Mouse (Mus musculus) gastrocnemius, adult 8-10 months (tissue): ENCODE data around the gene Fam172a. TPM values are rescaled to one million over a fixed set of nuclear protein-coding genes. Genes with fewer than 3 reads are reported as not detected.

Experiments used
- DNase-seq, 2 experiments: peaks; one replicate each; pipeline ENCODE4 v3.0.0; 2022; ENCODE audit warnings: low spot score in 2 of 2
- total RNA-seq, 4 experiments: library from RNA; stranded (reverse); gene quantifications; 2 replicates each; pipeline ENCODE4 v1.2.4; 2022

The Fam172a gene
- total RNA-seq, 4 experiments from 2014 or later = 7.1 to 8.3 (median 7.3) TPM

DNA sequence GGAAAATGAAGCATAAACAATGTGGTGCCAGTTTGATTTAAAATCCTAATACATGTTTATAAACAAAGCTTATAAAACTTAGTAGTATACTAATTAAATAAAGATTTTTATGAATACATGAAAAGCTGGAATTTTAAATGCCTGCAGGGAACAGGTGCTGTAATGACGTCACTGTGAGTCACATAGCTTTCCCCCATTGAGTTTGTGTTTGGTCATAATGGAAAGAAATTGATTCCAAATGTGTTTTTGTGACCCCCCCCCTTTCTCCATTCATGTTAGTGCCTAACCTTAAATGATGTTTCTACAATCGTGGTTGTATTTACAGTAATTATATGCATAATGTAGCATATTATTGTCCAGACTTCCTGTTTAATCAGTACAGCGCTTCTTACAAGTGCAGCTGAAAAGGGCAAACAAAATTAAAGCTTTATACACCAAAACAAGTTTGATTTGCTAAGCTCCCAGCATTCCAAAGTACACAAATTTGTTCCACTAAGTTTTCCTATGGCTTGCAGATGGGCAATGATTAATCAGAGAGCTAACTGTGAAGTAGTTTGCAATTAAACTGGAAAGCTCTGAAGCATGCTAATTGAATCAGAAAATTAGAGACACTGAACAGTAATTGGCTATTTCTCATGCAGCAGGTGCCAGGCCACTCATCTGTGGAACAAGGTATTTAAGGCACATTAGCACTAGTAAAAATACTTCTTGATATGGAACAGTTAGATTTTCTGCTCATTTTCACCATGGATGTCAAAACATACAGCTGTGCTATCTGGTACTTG lies 398.1 kb downstream of the Fam172a start:
- no peak for DNase-seq

DNA sequence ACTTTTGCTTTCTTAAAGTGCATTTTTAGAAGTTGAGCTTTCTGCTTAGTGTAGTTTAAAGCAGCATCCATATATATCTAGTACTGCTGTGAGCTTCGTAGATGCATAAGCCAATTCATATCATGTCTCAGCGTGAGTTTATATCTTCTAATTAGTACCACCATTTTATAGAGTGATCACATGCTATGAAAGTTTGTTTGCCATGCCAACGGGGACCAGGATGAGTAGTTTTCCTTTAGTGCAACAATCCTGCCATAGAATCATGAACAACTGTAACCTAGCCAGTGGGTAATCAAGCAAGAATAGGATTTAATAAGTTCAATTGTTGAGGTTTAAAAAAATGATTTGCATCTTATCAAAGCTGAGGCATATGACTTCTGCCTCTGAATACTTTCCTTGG lies 398.8 kb downstream of the Fam172a start:
- DNase-seq = no peak

DNA sequence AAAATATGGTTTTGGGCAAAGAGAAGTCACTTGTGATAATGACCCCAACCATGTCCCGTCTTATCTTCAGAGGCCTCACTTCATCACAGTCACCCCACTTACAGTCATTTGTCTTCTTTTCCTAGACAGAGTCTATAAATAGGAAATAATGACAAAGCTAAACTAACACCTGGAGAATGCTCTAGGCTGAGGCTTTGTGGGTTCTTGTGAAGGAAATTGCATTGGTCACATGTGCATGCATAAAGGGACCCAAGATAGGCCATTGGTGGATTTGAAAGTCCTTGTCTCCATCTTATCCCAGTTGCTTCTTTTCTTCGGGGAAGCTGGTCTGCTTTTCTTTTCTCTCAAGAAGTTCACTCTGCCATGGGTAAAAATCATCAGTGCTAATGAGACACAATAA lies 400.5 kb downstream of the Fam172a start:
- no peak for DNase-seq

GRCm38 (mm10) chr13:78104851-78105250 lies 403.0 kb downstream of the Fam172a start:
- no peak for DNase-seq

GRCm38 (mm10) chr13:78110648-78111047 lies 408.8 kb downstream of the Fam172a start:
- DNase-seq = no peak

DNA sequence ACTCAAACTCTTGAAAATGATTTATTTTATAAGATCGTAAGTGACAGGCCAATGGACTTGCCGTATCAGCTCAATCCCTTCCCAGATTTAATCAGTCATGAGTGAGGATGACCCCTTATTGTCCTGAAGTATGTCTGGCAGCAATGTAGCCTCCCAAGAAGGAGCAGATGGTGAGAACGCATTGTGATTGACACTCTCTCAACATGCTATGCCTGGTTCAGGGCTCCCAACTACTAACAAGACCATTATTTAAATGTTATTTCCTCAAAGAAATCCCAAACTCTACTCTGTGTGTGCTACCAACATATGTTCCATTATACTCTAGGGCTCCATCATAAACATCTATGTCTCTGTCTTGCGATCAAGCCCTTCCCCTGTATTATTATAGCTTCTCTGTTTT lies 412.1 kb downstream of the Fam172a start:
- DNase-seq = no peak

DNA sequence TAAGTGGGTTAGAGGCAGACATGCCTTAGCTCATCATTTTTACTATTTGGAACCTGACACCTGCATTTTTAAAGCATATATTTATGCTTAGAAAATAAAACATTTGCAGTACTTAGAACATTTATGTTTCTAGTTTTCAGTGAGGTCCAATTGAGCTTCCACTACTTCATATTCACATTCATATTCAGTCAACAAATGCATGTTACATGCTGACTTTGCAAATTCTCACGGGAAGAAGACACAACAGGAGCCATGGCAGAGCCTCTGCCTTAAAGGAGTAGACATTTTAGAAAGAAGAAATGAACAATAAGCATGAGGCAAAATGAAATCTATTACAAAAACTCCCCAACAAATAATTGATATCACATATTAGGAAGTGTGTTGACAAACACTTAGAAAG lies 416.9 kb downstream of the Fam172a start:
- no peak for DNase-seq

DNA sequence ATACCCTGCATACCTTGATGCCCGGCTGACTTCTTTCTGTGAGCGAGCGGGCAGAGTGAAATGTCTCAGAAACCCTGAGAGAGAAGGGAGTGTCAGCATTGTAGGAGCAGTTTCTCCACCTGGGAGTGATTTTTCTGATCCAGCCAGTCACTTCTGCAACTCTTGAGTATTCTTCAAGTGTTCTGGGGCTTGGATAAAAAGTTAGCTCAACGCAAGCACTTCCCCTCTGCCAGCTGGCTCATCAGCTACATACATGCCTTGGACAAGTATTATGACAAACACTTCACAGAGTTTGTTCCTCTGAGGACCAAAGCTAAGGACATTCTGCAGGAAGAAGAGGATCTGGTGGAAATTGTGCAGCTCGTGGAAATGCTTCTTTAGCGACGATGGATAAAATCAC lies 420.2 kb downstream of the Fam172a start:
- no peak for DNase-seq

GRCm38 (mm10) chr13:78123911-78124426 lies 422.1 kb downstream of the Fam172a start:
- no peak for DNase-seq

GRCm38 (mm10) chr13:78157465-78157864 lies 455.6 kb downstream of the Fam172a start:
- DNase-seq = no peak

- DNase-seq = no peak
These were observed 460.3 kb downstream of the Fam172a start for GRCm38 (mm10) chr13:78162149-78162548.

- peak; percentile 57 to 76 for DNase-seq
These were observed 461.5 kb downstream of the Fam172a start for GRCm38 (mm10) chr13:78163087-78163958.

- no peak for DNase-seq
These were observed 463.1 kb downstream of the Fam172a start for GRCm38 (mm10) chr13:78164941-78165340.

DNA sequence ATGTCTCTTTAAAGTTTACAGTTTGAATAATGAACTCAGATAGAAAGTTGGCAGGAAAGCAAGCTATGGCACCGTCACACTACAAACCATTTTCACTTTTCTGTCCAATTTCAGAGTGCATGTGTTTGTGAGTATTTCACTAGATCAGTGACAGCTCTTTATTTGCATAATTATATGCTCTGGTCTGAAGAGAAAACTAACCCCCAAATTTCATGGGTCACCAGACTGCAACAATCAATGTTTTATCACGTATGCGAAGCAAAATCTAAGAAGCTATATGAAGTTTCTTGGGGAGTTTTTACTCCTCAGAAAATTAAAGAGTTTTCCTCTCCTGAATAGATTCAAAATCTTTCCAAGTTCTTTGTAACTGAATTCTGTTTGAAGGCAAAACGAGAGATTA lies 466.3 kb downstream of the Fam172a start:
- no peak for DNase-seq

DNA sequence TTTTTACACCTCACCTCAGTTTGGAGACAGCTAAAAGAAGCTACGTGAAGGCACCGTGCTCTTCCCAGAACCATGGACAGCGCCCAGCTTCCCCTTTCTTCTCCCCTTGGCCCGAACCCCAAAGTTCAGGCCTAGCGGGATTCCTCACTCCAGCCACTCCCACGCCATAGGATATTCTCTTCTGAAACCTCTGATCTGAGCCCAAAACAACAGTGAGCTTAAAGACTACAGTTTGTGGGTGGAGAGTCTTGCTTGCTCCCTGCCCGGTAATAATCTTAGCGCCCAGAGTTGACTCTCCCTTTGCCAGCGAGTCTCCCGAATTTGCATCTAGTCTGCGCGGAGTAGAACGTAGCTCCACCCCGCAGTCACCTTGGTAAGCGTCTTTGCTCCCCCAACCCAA lies 469.5 kb downstream of the Fam172a start:
- DNase-seq = no peak

DNA sequence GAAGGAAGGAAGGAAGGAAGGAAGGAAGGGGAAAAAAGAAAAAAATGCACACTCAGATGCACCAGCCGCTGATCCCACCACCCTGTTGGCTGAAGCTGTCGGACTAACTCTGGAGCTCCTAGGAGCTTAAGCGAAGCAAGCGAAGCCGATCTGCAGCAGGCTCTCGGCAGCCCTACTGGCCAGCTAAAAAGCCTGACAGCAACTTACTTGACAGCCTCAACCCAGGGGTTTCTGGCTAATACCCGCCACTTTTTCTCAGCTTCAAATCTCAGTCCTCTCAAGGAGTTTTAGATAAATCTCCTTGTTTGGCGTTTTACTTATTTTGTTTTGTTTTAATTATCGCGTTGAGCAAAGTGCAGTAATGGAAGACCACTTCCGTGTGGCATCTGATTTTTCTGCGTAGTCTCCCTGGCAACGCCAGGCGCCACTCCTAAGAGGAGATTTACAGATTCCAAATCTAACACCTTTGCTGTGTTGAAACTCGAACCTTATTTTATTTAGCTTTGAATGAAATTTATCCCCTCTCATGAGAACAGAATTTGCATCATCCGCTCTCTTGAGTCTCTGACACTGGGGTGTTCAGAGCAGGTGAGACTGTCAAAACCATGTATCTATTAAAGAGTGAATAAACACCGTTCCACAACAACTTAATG lies 470.3 kb downstream of the Fam172a start:
- DNase-seq = no peak

- no peak for DNase-seq
These were observed 471.0 kb downstream of the Fam172a start for GRCm38 (mm10) chr13:78172861-78173260.

DNA sequence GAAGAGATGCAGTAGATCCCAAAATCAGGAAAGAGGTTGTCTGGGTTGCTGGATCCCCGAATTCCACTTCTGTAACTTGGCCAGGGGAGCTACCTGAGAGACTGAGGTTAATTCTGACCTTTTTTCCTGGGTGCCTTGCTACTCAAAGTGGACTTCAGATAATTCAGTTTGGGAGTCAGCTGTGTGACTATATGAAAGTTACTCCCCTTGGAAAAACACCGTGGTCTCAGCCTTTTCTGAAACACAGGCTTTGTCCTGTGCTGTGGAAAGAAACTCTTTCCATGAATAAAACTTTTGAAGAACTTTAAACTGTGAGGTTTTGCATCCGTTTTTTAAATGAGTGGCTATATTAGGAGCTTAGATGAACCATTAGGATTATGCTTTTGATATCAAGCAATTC lies 472.4 kb downstream of the Fam172a start:
- no peak for DNase-seq

GRCm38 (mm10) chr13:78174891-78175290 lies 473.1 kb downstream of the Fam172a start:
- no peak for DNase-seq

DNA sequence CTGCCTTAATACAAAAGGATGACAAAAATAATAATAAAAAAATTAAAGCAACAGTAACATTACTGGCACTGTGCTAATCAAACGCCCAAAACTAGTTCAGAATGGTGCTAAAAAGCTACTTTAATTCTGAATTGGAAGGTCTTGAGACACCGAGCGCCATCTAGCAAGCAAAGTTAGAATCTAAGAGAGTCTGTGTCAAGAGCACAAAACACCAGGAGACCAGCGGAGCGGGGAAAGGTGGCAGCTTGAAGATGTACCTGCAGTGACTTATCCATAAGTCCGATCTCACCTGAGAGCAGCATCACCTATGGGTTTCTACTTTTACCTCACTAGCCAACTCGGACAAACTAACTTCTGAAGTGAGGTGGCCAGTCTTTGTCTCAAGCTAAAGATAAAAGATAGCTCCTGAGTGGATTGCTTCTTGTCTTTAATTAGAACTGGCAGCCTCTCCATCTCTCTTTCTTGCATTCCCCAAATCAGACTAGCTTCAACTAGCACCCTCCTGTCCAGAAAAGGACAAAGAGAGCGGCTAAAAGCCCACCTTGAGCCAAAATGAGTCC lies 474.1 kb downstream of the Fam172a start:
- DNase-seq = no peak

GRCm38 (mm10) chr13:78177381-78177950 lies 475.6 kb downstream of the Fam172a start:
- DNase-seq = no peak
